Mouse (Mus musculus) telencephalon, adult 2 months (tissue): Measurements from ENCODE around the gene Olfr298.

ENCODE experiments used
- DNase-seq: peaks from one replicate; pipeline ENCODE4 v3.0.0-alpha.2; 2011; ENCODE audit warnings: low read depth, low spot score

The Olfr298 gene

DNA sequence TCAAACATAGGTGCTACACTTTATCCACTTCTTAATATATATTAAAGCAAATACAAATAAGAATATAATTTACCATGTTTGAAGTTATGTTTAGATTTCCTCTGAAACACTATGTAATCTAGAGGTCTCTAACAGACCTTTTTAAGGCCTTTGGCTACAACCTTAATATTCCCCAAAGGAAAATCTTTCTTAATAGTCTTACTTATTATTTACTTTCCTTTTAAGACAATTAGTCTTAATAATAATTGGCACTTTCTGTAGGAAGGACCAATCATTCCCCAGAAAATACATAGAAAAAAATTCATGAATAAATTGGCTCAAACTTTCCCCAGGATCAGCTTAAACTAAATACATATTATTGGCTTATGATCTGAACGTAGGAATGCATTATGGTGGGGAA is at the start of gene Olfr298:
TSS of gene Olfr298 (minus strand) at position 101 of the 400 bp plus-strand sequence.
- no peak for DNase-seq

- no peak for DNase-seq
Measured at GRCm38 (mm10) chr7:86519668-86520067, 27.4 kb upstream of the Olfr298 start, which contains the start of gene Olfr297. Gene Olfr297 (plus strand): TSS chr7:86519968.

GRCm38 (mm10) chr7:86459621-86460020 is 32.7 kb downstream of the Olfr298 start, which contains the start of gene Olfr299:
Gene Olfr299 (plus strand): TSS chr7:86459921.
- DNase-seq, result no peak
